10 mouse cellular contexts compared by ENCODE assay signal in genomic region chr8:70701982-70702841, GRCm38 (mm10). TPM values are rescaled to one million over a fixed set of nuclear protein-coding genes. Genes with fewer than 3 reads are reported as not detected.
DNase-seq lines count a peak whose midpoint lies in the region; ATAC-seq lines count a peak whose summit lies in the region.
"Had no signal": no experiment of that assay in that cellular context is flagged by ENCODE, and none has a peak within 500 bp of the region (broad histone marks: within the 10 kb centered on the region; RNA-seq: fewer than 3 reads in every experiment).

No protein-coding gene starts in this region.

- no peak overlapping the region for H3K27ac ChIP-seq in heart, embryonic 11.5 days (ENCODE audit: low read depth, low read length)
- no peak overlapping the region for H3K27ac ChIP-seq in limb, embryonic 13.5 days

- H3K36me3 ChIP-seq in heart, embryonic 11.5 days (ENCODE audit: control insufficient read depth, insufficient read depth, low read length), result no peaks in the 10 kb centered on the region; the same call in 1 of the 2 replicates
- H3K36me3 ChIP-seq in limb, embryonic 13.5 days, result peaks cover 15% of the 10 kb centered on the region; the same call in 1 of the 2 replicates

- H3K9me3 ChIP-seq in heart, embryonic 11.5 days (replicated peaks; ENCODE audit: control insufficient read depth, low read length), result no peaks in the 10 kb centered on the region
- H3K9me3 ChIP-seq in limb, embryonic 13.5 days, result no peaks in the 10 kb centered on the region

- DNase-seq in cerebellum, adult 8-10 months, result peak; percentile 47
- no peak for DNase-seq in cerebellum, postnatal 10 days
- peak; percentile 83 for DNase-seq in 3T3-L1 (ENCODE audit: low read depth, low spot score)
- DNase-seq in embryo, embryonic 10.5 days (ENCODE audit: low spot score), result no peak
- DNase-seq in urinary bladder, adult 2 months (ENCODE audit: low spot score), result no peak

- H3K4me3 ChIP-seq in heart, embryonic 11.5 days (ENCODE audit: low read depth, low read length), result no peak overlapping the region
- H3K4me3 ChIP-seq in limb, embryonic 13.5 days, result peak overlapping the region; percentile 97

- no peak for ATAC-seq in heart, embryonic 11.5 days (replicated peaks; ENCODE audit: insufficient number of reproducible peaks, low FRiP score, low TSS enrichment)
- ATAC-seq in limb, embryonic 13.5 days (ENCODE audit: low FRiP score, low read depth), result no peak
- no peak for ATAC-seq in erythroblast, adult 5-6 weeks (replicated peaks; ENCODE audit: low FRiP score, poor library complexity, severe bottlenecking)

- 77% methylated on average over 2 of the region's 2 CpGs for WGBS in heart, embryonic 11.5 days (ENCODE audit: insufficient replicate concordance)
- WGBS in limb, embryonic 13.5 days, result 91% methylated on average over 2 of the region's 2 CpGs

- H3K9ac ChIP-seq in heart, embryonic 11.5 days (ENCODE audit: low read depth, low read length), result no peak overlapping the region
- no peak overlapping the region; the same call in 1 of the 2 replicates for H3K9ac ChIP-seq in limb, embryonic 13.5 days

- H3K4me1 ChIP-seq in heart, embryonic 11.5 days (ENCODE audit: control insufficient read depth, insufficient read depth, low read length), result peaks cover 21% of the 10 kb centered on the region
- peaks cover 32% of the 10 kb centered on the region for H3K4me1 ChIP-seq in limb, embryonic 13.5 days

- H3K4me2 ChIP-seq in heart, embryonic 11.5 days, result peak overlapping the region; percentile 6; the same call in 1 of the 2 replicates
- peak overlapping the region; percentile 75 for H3K4me2 ChIP-seq in limb, embryonic 13.5 days (replicated peaks)

- no peaks in the 10 kb centered on the region for H3K27me3 ChIP-seq in heart, embryonic 11.5 days (ENCODE audit: control insufficient read depth, insufficient read depth, low read length)
- H3K27me3 ChIP-seq in limb, embryonic 13.5 days, result no peaks in the 10 kb centered on the region

RNA-seq across cellular contexts. Expression of gene Iqcn, which starts 1.0 kb away (rescaled TPM):
- not detected in 2 replicates for polyA plus RNA-seq in heart, embryonic 11.5 days (2014; fragmentation: Nextera tagmentation; extraction: Ambion mirVana)
- not detected in 2 replicates for polyA plus RNA-seq in limb, embryonic 13.5 days (2015; fragmentation: Nextera tagmentation; extraction: Ambion mirVana)
- total RNA-seq in erythroblast, adult 5-6 weeks (2015; ENCODE audit: low replicate concordance), result not detected in 2 replicates
- not detected in 2 replicates for total RNA-seq in erythroblast, adult 5-6 weeks (2017; ENCODE audit: low replicate concordance)
- not detected in 2 replicates for polyA plus RNA-seq in urinary bladder, adult 2 months (2012; rRNA removed)
- total RNA-seq: gastrocnemius, adult 8-10 months had no signal
- polyA plus RNA-seq: lung, embryonic 16.5 days had no signal

RNA-seq across cellular contexts. Expression of gene Jund, which starts 3.5 kb away (rescaled TPM):
- 97.8 and 102 TPM in 2 replicates for polyA plus RNA-seq in heart, embryonic 11.5 days (2014; fragmentation: Nextera tagmentation; extraction: Ambion mirVana)
- polyA plus RNA-seq in limb, embryonic 13.5 days (2015; fragmentation: Nextera tagmentation; extraction: Ambion mirVana), result 57.3 and 61.1 TPM in 2 replicates
- 29.2 and 53.9 TPM in 2 replicates for total RNA-seq in erythroblast, adult 5-6 weeks (2015; ENCODE audit: low replicate concordance)
- total RNA-seq in erythroblast, adult 5-6 weeks (2017; ENCODE audit: low replicate concordance), result 52.2 and 61.9 TPM in 2 replicates
- 132 and 153 TPM in 2 replicates for polyA plus RNA-seq in urinary bladder, adult 2 months (2012; rRNA removed)

RNA-seq across cellular contexts. Expression of gene Gm3336, which starts 16.1 kb away (rescaled TPM):
- polyA plus RNA-seq in heart, embryonic 11.5 days (2014; fragmentation: Nextera tagmentation; extraction: Ambion mirVana), result not detected in 2 replicates
- not detected in 2 replicates for polyA plus RNA-seq in limb, embryonic 13.5 days (2015; fragmentation: Nextera tagmentation; extraction: Ambion mirVana)
- total RNA-seq in erythroblast, adult 5-6 weeks (2015; ENCODE audit: low replicate concordance), result not detected in 2 replicates
- not detected in 2 replicates for total RNA-seq in erythroblast, adult 5-6 weeks (2017; ENCODE audit: low replicate concordance)
- 0.46 and 0.56 TPM in 2 replicates for polyA plus RNA-seq in urinary bladder, adult 2 months (2012; rRNA removed)
- total RNA-seq: gastrocnemius, adult 8-10 months had no signal
- polyA plus RNA-seq: lung, embryonic 16.5 days had no signal

RNA-seq across cellular contexts. Expression of gene Pde4c, which starts 21.3 kb away (rescaled TPM):
- polyA plus RNA-seq in heart, embryonic 11.5 days (2014; fragmentation: Nextera tagmentation; extraction: Ambion mirVana), result not detected in 2 replicates
- 0.04 and 0.06 TPM in 2 replicates for polyA plus RNA-seq in limb, embryonic 13.5 days (2015; fragmentation: Nextera tagmentation; extraction: Ambion mirVana)
- total RNA-seq in erythroblast, adult 5-6 weeks (2015; ENCODE audit: low replicate concordance), result not detected in 2 replicates
- total RNA-seq in erythroblast, adult 5-6 weeks (2017; ENCODE audit: low replicate concordance), result not detected in 2 replicates
- polyA plus RNA-seq in urinary bladder, adult 2 months (2012; rRNA removed), result 0.54 and 0.59 TPM in 2 replicates

RNA-seq across cellular contexts. Expression of gene Lsm4, which starts 29.2 kb away (rescaled TPM):
- polyA plus RNA-seq in heart, embryonic 11.5 days (2014; fragmentation: Nextera tagmentation; extraction: Ambion mirVana), result 296 and 308 TPM in 2 replicates
- polyA plus RNA-seq in limb, embryonic 13.5 days (2015; fragmentation: Nextera tagmentation; extraction: Ambion mirVana), result 240 and 246 TPM in 2 replicates
- total RNA-seq in erythroblast, adult 5-6 weeks (2015; ENCODE audit: low replicate concordance), result 41.1 and 51.6 TPM in 2 replicates
- 20.9 and 26.2 TPM in 2 replicates for total RNA-seq in erythroblast, adult 5-6 weeks (2017; ENCODE audit: low replicate concordance)
- polyA plus RNA-seq in urinary bladder, adult 2 months (2012; rRNA removed), result 97.8 and 99.4 TPM in 2 replicates

Comparison
In these comparisons a context has a peak if more than half of its experiments do, and no peak if none do; other contexts are left out.
1. DNase-seq: peak in cerebellum, adult 8-10 months (single experiment) and 3T3-L1 (single experiment); none in cerebellum, postnatal 10 days (0 of 2), embryo, embryonic 10.5 days (single experiment) and urinary bladder, adult 2 months (single experiment).